Mouse (Mus musculus) left cerebral cortex, postnatal 25 days (tissue): ENCODE measurements around the gene Fam149a. TPM values are rescaled to one million over a fixed set of nuclear protein-coding genes. Genes with fewer than 3 reads are reported as not detected.

ENCODE experiments used
- total RNA-seq, 2 experiments: library from RNA; stranded (reverse); gene quantifications; 2 replicates each; pipeline ENCODE4 v1.2.3; 2021

Fam149a gene
- total RNA-seq, 2 experiments from 2014 or later = 21.6 to 23.6 TPM

Other genes starting within 250 kb of the Fam149a start
- not detected for gene F11, start 120.3 kb downstream of the Fam149a start, total RNA-seq
- not detected for gene Klkb1, start 87.4 kb downstream of the Fam149a start, total RNA-seq
- not detected for gene Gm45753, start 73.8 kb downstream of the Fam149a start, total RNA-seq
- gene Cyp4v3, start 49.1 kb downstream of the Fam149a start, total RNA-seq = 1 to 10 TPM; 5.1 to 5.7 TPM
- gene Tlr3, start 28.8 kb upstream of the Fam149a start, total RNA-seq = 1 to 10 TPM; 9.4 to 9.7 TPM
- 100 to 1,000 TPM; 347 to 397 TPM for gene Sorbs2, start 125.5 kb upstream of the Fam149a start, total RNA-seq